ENCODE assay signal across 8 mouse cellular contexts in genomic region chr4:131875242-131875641, GRCm38 (mm10). TPM values are rescaled to one million over a fixed set of nuclear protein-coding genes. Genes with fewer than 3 reads are reported as not detected.
DNase-seq lines count a peak whose midpoint lies in the region; ATAC-seq and TF ChIP-seq lines count a peak whose summit lies in the region.
"Had no signal": no experiment of that assay in that cellular context is flagged by ENCODE, and none has a peak within 500 bp of the region (broad histone marks: within the 10 kb centered on the region; RNA-seq: fewer than 3 reads in every experiment).

No protein-coding gene starts in this region.

- peak overlapping the region; percentile 98 for H3K9ac ChIP-seq in lung, embryonic 16.5 days (ENCODE audit: low read length)
- H3K9ac ChIP-seq in forebrain, embryonic 12.5 days, result peak overlapping the region; percentile 99
- H3K9ac ChIP-seq in limb, embryonic 14.5 days (ENCODE audit: low read depth, low read length, severe bottlenecking), result peak overlapping the region; percentile 100
- H3K9ac ChIP-seq in stomach, embryonic 16.5 days (ENCODE audit: low read length), result peak overlapping the region; percentile 100

- H3K36me3 ChIP-seq in lung, embryonic 16.5 days (ENCODE audit: control insufficient read depth, insufficient read depth, low read length), result no peaks in the 10 kb centered on the region
- H3K36me3 ChIP-seq in forebrain, embryonic 12.5 days (replicated peaks), result peaks cover 2% of the 10 kb centered on the region; the same call in 1 of the 2 replicates
- no peaks in the 10 kb centered on the region for H3K36me3 ChIP-seq in limb, embryonic 14.5 days (ENCODE audit: control insufficient read depth, insufficient read depth, low read length)
- no peaks in the 10 kb centered on the region for H3K36me3 ChIP-seq in stomach, embryonic 16.5 days (ENCODE audit: control insufficient read depth, insufficient read depth, low read length)

- no peak for DNase-seq in lung, postnatal 14 days
- DNase-seq in limb, embryonic 14.5 days (ENCODE audit: low spot score), result no peak
- DNase-seq in frontal cortex, postnatal 36 days (ENCODE audit: low spot score in 2 of 2), result no peak
- DNase-seq in T-cell, adult 2 months (ENCODE audit: low spot score), result no peak
- DNase-seq: kidney, postnatal 4 days had no signal

- no peaks in the 10 kb centered on the region for H3K9me3 ChIP-seq in lung, embryonic 16.5 days (ENCODE audit: control insufficient read depth, low read length)
- H3K9me3 ChIP-seq in forebrain, embryonic 12.5 days, result no peaks in the 10 kb centered on the region
- no peaks in the 10 kb centered on the region for H3K9me3 ChIP-seq in limb, embryonic 14.5 days (ENCODE audit: control insufficient read depth, low read length)
- H3K9me3 ChIP-seq in stomach, embryonic 16.5 days (replicated peaks; ENCODE audit: control insufficient read depth, low read length), result no peaks in the 10 kb centered on the region

- 26% methylated on average over 3 of the region's 3 CpGs for WGBS in lung, embryonic 16.5 days
- WGBS in forebrain, embryonic 12.5 days, result 41% methylated on average over 3 of the region's 3 CpGs
- 35% methylated on average over 3 of the region's 3 CpGs for WGBS in limb, embryonic 14.5 days
- WGBS in stomach, embryonic 16.5 days, result 30% methylated on average over 3 of the region's 3 CpGs

- no peaks in the 10 kb centered on the region for H3K27me3 ChIP-seq in lung, embryonic 16.5 days (ENCODE audit: control insufficient read depth, insufficient read depth, low read depth, low read length)
- H3K27me3 ChIP-seq in forebrain, embryonic 12.5 days, result no peaks in the 10 kb centered on the region
- no peaks in the 10 kb centered on the region for H3K27me3 ChIP-seq in limb, embryonic 14.5 days (ENCODE audit: control insufficient read depth, insufficient read depth, low read length)
- no peaks in the 10 kb centered on the region for H3K27me3 ChIP-seq in stomach, embryonic 16.5 days (ENCODE audit: control insufficient read depth, insufficient read depth, low read length)

- no peak overlapping the region for H3K27ac ChIP-seq in lung, embryonic 16.5 days (ENCODE audit: low read length)
- H3K27ac ChIP-seq in forebrain, embryonic 12.5 days, result no peak overlapping the region
- no peak overlapping the region for H3K27ac ChIP-seq in limb, embryonic 14.5 days (replicated peaks; ENCODE audit: low read depth, low read length)
- no peak overlapping the region for H3K27ac ChIP-seq in stomach, embryonic 16.5 days (ENCODE audit: low read length)

- ATAC-seq in lung, embryonic 16.5 days (ENCODE audit: low read depth), result no peak
- ATAC-seq in forebrain, embryonic 12.5 days (ENCODE audit: low FRiP score), result no peak
- ATAC-seq in limb, embryonic 14.5 days (ENCODE audit: low FRiP score, low read depth), result no peak
- ATAC-seq in stomach, embryonic 16.5 days (ENCODE audit: insufficient read depth, low FRiP score), result no peak

- peak overlapping the region; percentile 74 for H3K4me3 ChIP-seq in lung, embryonic 16.5 days (ENCODE audit: low read length)
- peak overlapping the region; percentile 94 for H3K4me3 ChIP-seq in forebrain, embryonic 12.5 days (replicated peaks)
- H3K4me3 ChIP-seq in limb, embryonic 14.5 days (replicated peaks; ENCODE audit: low read length), result peak overlapping the region; percentile 100
- H3K4me3 ChIP-seq in stomach, embryonic 16.5 days (replicated peaks; ENCODE audit: low read length), result peak overlapping the region; percentile 99

- no peak for TF ChIP-seq POLR2A in limb, embryonic 14.5 days (IDR thresholded peaks at IDR 0.05; ENCODE audit: borderline replicate concordance, extremely low read depth, insufficient read depth, insufficient read length)

- H3K4me1 ChIP-seq in lung, embryonic 16.5 days (replicated peaks; ENCODE audit: control insufficient read depth, insufficient read depth, low read length), result peaks cover 40% of the 10 kb centered on the region
- H3K4me1 ChIP-seq in forebrain, embryonic 12.5 days, result peaks cover 49% of the 10 kb centered on the region
- peaks cover 36% of the 10 kb centered on the region for H3K4me1 ChIP-seq in limb, embryonic 14.5 days (ENCODE audit: control insufficient read depth, insufficient read depth, low read length)
- peaks cover 52% of the 10 kb centered on the region for H3K4me1 ChIP-seq in stomach, embryonic 16.5 days (ENCODE audit: control insufficient read depth, insufficient read depth, low read length)

- H3K4me2 ChIP-seq in lung, embryonic 16.5 days (ENCODE audit: low read depth, low read length), result peak overlapping the region; percentile 91
- H3K4me2 ChIP-seq in forebrain, embryonic 12.5 days, result peak overlapping the region; percentile 90
- peak overlapping the region; percentile 90 for H3K4me2 ChIP-seq in limb, embryonic 14.5 days (replicated peaks; ENCODE audit: low read depth, low read length, severe bottlenecking)
- peak overlapping the region; percentile 92 for H3K4me2 ChIP-seq in stomach, embryonic 16.5 days (ENCODE audit: low read depth, low read length)

RNA-seq across cellular contexts. Expression of gene Srsf4, which starts 1.8 kb away (rescaled TPM):
- polyA plus RNA-seq in lung, embryonic 16.5 days (2015; fragmentation: Nextera tagmentation; extraction: Ambion mirVana), result 96.8 and 108 TPM in 2 replicates
- polyA plus RNA-seq in forebrain, embryonic 12.5 days (2016; fragmentation: Nextera tagmentation; extraction: Ambion mirVana), result 193 and 199 TPM in 2 replicates
- polyA plus RNA-seq in limb, embryonic 14.5 days (2012; rRNA removed), result 98.5 and 113 TPM in 2 replicates
- polyA plus RNA-seq in limb, embryonic 14.5 days (2014; fragmentation: Nextera tagmentation; extraction: Ambion mirVana), result 97.7 and 107 TPM in 2 replicates
- polyA plus RNA-seq in stomach, embryonic 16.5 days (2015; fragmentation: Nextera tagmentation; extraction: Ambion mirVana), result 74.4 and 81.2 TPM in 2 replicates

RNA-seq across cellular contexts. Expression of gene Mecr, which starts 32.0 kb away (rescaled TPM):
- polyA plus RNA-seq in lung, embryonic 16.5 days (2015; fragmentation: Nextera tagmentation; extraction: Ambion mirVana), result 38.6 and 44.0 TPM in 2 replicates
- 40.4 and 41.7 TPM in 2 replicates for polyA plus RNA-seq in forebrain, embryonic 12.5 days (2016; fragmentation: Nextera tagmentation; extraction: Ambion mirVana)
- polyA plus RNA-seq in limb, embryonic 14.5 days (2012; rRNA removed), result 36.6 and 41.6 TPM in 2 replicates
- 38.2 and 39.4 TPM in 2 replicates for polyA plus RNA-seq in limb, embryonic 14.5 days (2014; fragmentation: Nextera tagmentation; extraction: Ambion mirVana)
- polyA plus RNA-seq in stomach, embryonic 16.5 days (2015; fragmentation: Nextera tagmentation; extraction: Ambion mirVana), result 56.1 and 57.0 TPM in 2 replicates

RNA-seq across cellular contexts. Expression of gene Ptpru, which starts 37.2 kb away (rescaled TPM):
- 14.1 and 14.6 TPM in 2 replicates for polyA plus RNA-seq in lung, embryonic 16.5 days (2015; fragmentation: Nextera tagmentation; extraction: Ambion mirVana)
- 47.1 and 57.7 TPM in 2 replicates for polyA plus RNA-seq in forebrain, embryonic 12.5 days (2016; fragmentation: Nextera tagmentation; extraction: Ambion mirVana)
- polyA plus RNA-seq in limb, embryonic 14.5 days (2012; rRNA removed), result 22.5 and 28.7 TPM in 2 replicates
- polyA plus RNA-seq in limb, embryonic 14.5 days (2014; fragmentation: Nextera tagmentation; extraction: Ambion mirVana), result 13.3 and 18.7 TPM in 2 replicates
- polyA plus RNA-seq in stomach, embryonic 16.5 days (2015; fragmentation: Nextera tagmentation; extraction: Ambion mirVana), result 13.7 and 13.8 TPM in 2 replicates

RNA-seq across cellular contexts. Expression of gene Tmem200b, which starts 46.3 kb away (rescaled TPM):
- polyA plus RNA-seq in lung, embryonic 16.5 days (2015; fragmentation: Nextera tagmentation; extraction: Ambion mirVana), result 0.25 and 0.43 TPM in 2 replicates
- polyA plus RNA-seq in forebrain, embryonic 12.5 days (2016; fragmentation: Nextera tagmentation; extraction: Ambion mirVana), result 0.24 and 0.50 TPM in 2 replicates
- 25.3 and 35.4 TPM in 2 replicates for polyA plus RNA-seq in limb, embryonic 14.5 days (2012; rRNA removed)
- 9.5 and 12.8 TPM in 2 replicates for polyA plus RNA-seq in limb, embryonic 14.5 days (2014; fragmentation: Nextera tagmentation; extraction: Ambion mirVana)
- polyA plus RNA-seq in stomach, embryonic 16.5 days (2015; fragmentation: Nextera tagmentation; extraction: Ambion mirVana), result 0.22 and 0.41 TPM in 2 replicates
